Comparison of ENCODE assay signal across 10 mouse cellular contexts in genomic region chr1:18105866-18106529, GRCm38 (mm10). TPM values are rescaled to one million over a fixed set of nuclear protein-coding genes. Genes with fewer than 3 reads are reported as not detected.
DNase-seq lines count a peak whose midpoint lies in the region; ATAC-seq and TF ChIP-seq lines count a peak whose summit lies in the region.
"Had no signal": no experiment of that assay in that cellular context is flagged by ENCODE, and none has a peak within 500 bp of the region (broad histone marks: within the 10 kb centered on the region; RNA-seq: fewer than 3 reads in every experiment).

No protein-coding gene starts in this region.

- no peak overlapping the region for H3K27ac ChIP-seq in forebrain, embryonic 11.5 days (ENCODE audit: low read depth, low read length)
- no peak overlapping the region for H3K27ac ChIP-seq in forebrain, embryonic 10.5 days
- no peak overlapping the region for H3K27ac ChIP-seq in hindbrain, postnatal 0 days

- H3K4me3 ChIP-seq in forebrain, embryonic 11.5 days (ENCODE audit: low read depth, low read length), result no peak overlapping the region
- H3K4me3 ChIP-seq in forebrain, embryonic 10.5 days, result no peak overlapping the region
- no peak overlapping the region for H3K4me3 ChIP-seq in hindbrain, postnatal 0 days (ENCODE audit: low read length)

- no peak overlapping the region for H3K4me2 ChIP-seq in forebrain, embryonic 11.5 days (ENCODE audit: low read depth, low read length, severe bottlenecking)
- 0 out of 2 replicates have a peak overlapping the region, but pooled peaks have one; percentile 8 for H3K4me2 ChIP-seq in hindbrain, postnatal 0 days (ENCODE audit: low read depth, low read length)

- no peak for DNase-seq in forebrain, embryonic 11.5 days (ENCODE audit: low spot score)
- DNase-seq in forebrain, embryonic 10.5 days (ENCODE audit: extremely low spot score, low spot score), result no peak
- peak; percentile 23 to 48 for DNase-seq in right cerebral cortex, adult 2 months (ENCODE audit: low spot score in 2 of 2)
- no peak for DNase-seq in right cerebral cortex, postnatal 14 days
- peak; percentile 81 for DNase-seq in hindbrain, postnatal 0 days (ENCODE audit: low spot score)
- peak; percentile 7 for DNase-seq in right cerebral cortex, postnatal 25 days
- no peak for DNase-seq in adrenal gland, postnatal 36 days
- DNase-seq in adrenal gland, postnatal 25 days, result no peak

- H3K36me3 ChIP-seq in forebrain, embryonic 11.5 days (ENCODE audit: control insufficient read depth, insufficient read depth, low read length), result no peaks in the 10 kb centered on the region
- H3K36me3 ChIP-seq in forebrain, embryonic 10.5 days (replicated peaks), result no peaks in the 10 kb centered on the region
- H3K36me3 ChIP-seq in hindbrain, postnatal 0 days (ENCODE audit: insufficient read depth, low read length), result no peaks in the 10 kb centered on the region

- no peak overlapping the region for H3K9ac ChIP-seq in forebrain, embryonic 11.5 days (ENCODE audit: low read length)
- H3K9ac ChIP-seq in hindbrain, postnatal 0 days (replicated peaks; ENCODE audit: low read length), result no peak overlapping the region

- WGBS in forebrain, embryonic 11.5 days, result 49% methylated on average over 5 of the region's 5 CpGs
- WGBS in forebrain, embryonic 10.5 days, result 56% methylated on average over 5 of the region's 5 CpGs
- 29% methylated on average over 5 of the region's 5 CpGs for WGBS in hindbrain, postnatal 0 days

- H3K27me3 ChIP-seq in forebrain, embryonic 11.5 days (ENCODE audit: control insufficient read depth, insufficient read depth, low read length), result no peaks in the 10 kb centered on the region
- H3K27me3 ChIP-seq in forebrain, embryonic 10.5 days (ENCODE audit: poor library complexity, severe bottlenecking), result no peaks in the 10 kb centered on the region
- no peaks in the 10 kb centered on the region for H3K27me3 ChIP-seq in hindbrain, postnatal 0 days (ENCODE audit: insufficient read depth, low read length)

- H3K9me3 ChIP-seq in forebrain, embryonic 11.5 days (ENCODE audit: control insufficient read depth, low read length), result no peaks in the 10 kb centered on the region
- no peaks in the 10 kb centered on the region for H3K9me3 ChIP-seq in forebrain, embryonic 10.5 days
- no peaks in the 10 kb centered on the region for H3K9me3 ChIP-seq in hindbrain, postnatal 0 days (ENCODE audit: low read length)

- peak; percentile 73 for ATAC-seq in forebrain, embryonic 11.5 days (replicated peaks; ENCODE audit: low FRiP score)
- ATAC-seq in hindbrain, postnatal 0 days, result 0 out of 2 replicates have a peak, but pooled peaks have one; percentile 38

- H3K4me1 ChIP-seq in forebrain, embryonic 11.5 days (replicated peaks; ENCODE audit: control insufficient read depth, insufficient read depth, low read length), result no peaks in the 10 kb centered on the region
- H3K4me1 ChIP-seq in forebrain, embryonic 10.5 days, result peaks cover 10% of the 10 kb centered on the region
- H3K4me1 ChIP-seq in hindbrain, postnatal 0 days (ENCODE audit: insufficient read depth, low read length), result no peaks in the 10 kb centered on the region

- peak; percentile 74 for TF ChIP-seq CTCF in hindbrain, postnatal 0 days (IDR thresholded peaks at IDR 0.05; ENCODE audit: low read depth)

RNA-seq across cellular contexts. Expression of gene Crisp4, which starts 39.7 kb away (rescaled TPM):
- polyA plus RNA-seq in forebrain, embryonic 11.5 days (2014; fragmentation: Nextera tagmentation; extraction: Ambion mirVana), result not detected in 2 replicates
- not detected in 2 replicates for polyA plus RNA-seq in forebrain, embryonic 10.5 days (2016; fragmentation: Nextera tagmentation; extraction: Ambion mirVana)
- total RNA-seq in hindbrain, postnatal 0 days (2014; rRNA removed), result not detected in 2 replicates
- not detected in 2 replicates for polyA plus RNA-seq in hindbrain, postnatal 0 days (2015; fragmentation: Nextera tagmentation; extraction: Ambion mirVana)
- total RNA-seq in adrenal gland, postnatal 36 days (2021), result not detected
- not detected in 2 replicates for total RNA-seq in adrenal gland, postnatal 25 days (2021)
- polyA plus RNA-seq: frontal cortex, adult 2 months; liver, embryonic 16.5 days had no signal

Comparison
In these comparisons a context has a peak if more than half of its experiments do, and no peak if none do; other contexts are left out.
1. DNase-seq: peak in right cerebral cortex, adult 2 months (2 of 2), hindbrain, postnatal 0 days (single experiment) and right cerebral cortex, postnatal 25 days (single experiment); none in forebrain, embryonic 11.5 days (single experiment), forebrain, embryonic 10.5 days (single experiment), right cerebral cortex, postnatal 14 days (single experiment), adrenal gland, postnatal 36 days (0 of 2) and adrenal gland, postnatal 25 days (single experiment).